In genomic region chr16:26532287-26532686, GRCm38 (mm10) we compare ENCODE assay signal across 15 mouse cellular contexts. TPM values are rescaled to one million over a fixed set of nuclear protein-coding genes. Genes with fewer than 3 reads are reported as not detected.
"Had no signal": no experiment of that assay in that cellular context is flagged by ENCODE, and none has a peak within 500 bp of the region (broad histone marks: within the 10 kb centered on the region; RNA-seq: fewer than 3 reads in every experiment).

No protein-coding gene starts in this region.

- H3K9ac ChIP-seq: limb, embryonic 13.5 days; liver, embryonic 15.5 days had no signal

- H3K27me3 ChIP-seq: limb, embryonic 13.5 days; liver, embryonic 15.5 days had no signal

- H3K4me2 ChIP-seq: limb, embryonic 13.5 days; liver, embryonic 15.5 days had no signal

- H3K4me3 ChIP-seq: limb, embryonic 13.5 days; liver, embryonic 15.5 days had no signal

- DNase-seq: kidney, postnatal 36 days; left cerebral cortex, postnatal 4 days; lung, adult 2 months; lung, postnatal 36 days; right cerebral cortex, postnatal 14 days; thymus, postnatal 4 days had no signal

- H3K36me3 ChIP-seq: limb, embryonic 13.5 days; liver, embryonic 15.5 days had no signal

- H3K27ac ChIP-seq: limb, embryonic 13.5 days; liver, embryonic 15.5 days had no signal

- H3K4me1 ChIP-seq: limb, embryonic 13.5 days; liver, embryonic 15.5 days had no signal

- H3K9me3 ChIP-seq: limb, embryonic 13.5 days; liver, embryonic 15.5 days had no signal

- ATAC-seq: intestine, embryonic 16.5 days; lung, postnatal 0 days; midbrain, embryonic 16.5 days had no signal

RNA-seq across cellular contexts. Expression of gene Tmem207, which starts 5.7 kb away (rescaled TPM):
- polyA plus RNA-seq: intestine, embryonic 16.5 days; kidney, embryonic 14.5 days; limb, embryonic 13.5 days; liver, adult 2 months; liver, embryonic 15.5 days; lung, adult 2 months; lung, postnatal 0 days; small intestine, adult 2 months; stomach, embryonic 16.5 days had no signal
